Mouse (Mus musculus) neural tube, embryonic 13.5 days (tissue): Measurements from ENCODE around the gene Man2c1. TPM values are rescaled to one million over a fixed set of nuclear protein-coding genes. Genes with fewer than 3 reads are reported as not detected.

Experiments
- ATAC-seq: fragments of 200-750 bp; cut with Nextera tagmentation; 2 replicates; pipeline ENCODE4 v1.8.0; 2017; ENCODE audit warnings: low read depth, mild to moderate bottlenecking, moderate TSS enrichment, moderate library complexity
- H3K27ac ChIP-seq: fragments of 300-500 bp; sonication (generic); replicated peaks from 2 replicates; pipeline ENCODE4 v1.5.1; 2015; ENCODE audit warnings: moderate library complexity, mild to moderate bottlenecking, inconsistent platforms
- H3K27me3 ChIP-seq: fragments of 300-500 bp; sonication (generic); 2 replicates; pipeline ENCODE4 v1.6.1; 2015; ENCODE audit warnings: mild to moderate bottlenecking, inconsistent platforms
- H3K36me3 ChIP-seq: fragments of 300-500 bp; sonication (generic); 2 replicates; pipeline ENCODE4 v1.6.1; 2015; ENCODE audit warnings: mild to moderate bottlenecking, inconsistent platforms
- H3K4me1 ChIP-seq: fragments of 300-500 bp; sonication (generic); replicated peaks from 2 replicates; pipeline ENCODE4 v1.6.1; 2015; ENCODE audit warnings: inconsistent platforms
- H3K4me2 ChIP-seq: fragments of 300-500 bp; sonication (generic); 2 replicates; pipeline ENCODE4 v1.6.1; 2015; ENCODE audit warnings: inconsistent platforms, mild to moderate bottlenecking, moderate library complexity
- H3K4me3 ChIP-seq: fragments of 300-500 bp; sonication (generic); 2 replicates; pipeline ENCODE4 v1.5.1; 2015; ENCODE audit warnings: mild to moderate bottlenecking, inconsistent platforms
- H3K9ac ChIP-seq: fragments of 300-500 bp; sonication (generic); 2 replicates; pipeline ENCODE4 v1.6.1; 2015; ENCODE audit warnings: moderate library complexity, mild to moderate bottlenecking, inconsistent platforms
- H3K9me3 ChIP-seq: fragments of 300-500 bp; sonication (generic); 2 replicates; pipeline ENCODE4 v1.6.1; 2016; ENCODE audit warnings: inconsistent platforms
- WGBS: fragments of 180-500 bp; shearing (Covaris S2); methylation state at CpG from one replicate; pipeline ENCODE4 v1.1.7; 2015; 5-methylcytosine and 5-hydroxymethylcytosine counted together
- polyA plus RNA-seq: library from polyadenylated mRNA; unstranded; fragments of >200 nt; fragmentation: Nextera tagmentation; extraction: Ambion mirVana; gene quantifications from 2 replicates; pipeline ENCODE4 v1.2.1, GENCODE M21; 2015

The Man2c1 gene
- polyA plus RNA-seq, 1 experiment from 2014 or later, result 77.2 TPM

DNA sequence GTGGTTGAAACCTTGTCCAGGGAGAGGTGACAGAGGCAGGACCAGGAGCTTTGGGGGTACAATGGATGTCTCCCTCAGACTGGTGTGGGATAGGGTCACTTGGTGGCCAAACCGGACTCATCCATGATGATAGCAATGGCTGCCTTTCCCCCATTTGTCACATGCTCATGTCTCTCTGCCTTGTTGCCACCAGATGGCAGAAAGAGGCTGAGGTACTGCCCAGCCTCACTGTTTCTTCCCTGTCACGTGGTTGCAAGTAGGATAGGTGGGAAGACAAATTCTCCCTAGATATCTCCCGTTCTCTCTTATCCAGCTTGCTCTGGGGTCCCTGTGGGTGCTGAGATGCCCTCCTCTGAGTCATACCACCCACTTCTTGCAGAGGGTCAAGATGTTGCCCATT, 32.0 kb downstream of the Man2c1 start:
- no peak overlapping the region for H3K4me3 ChIP-seq
- H3K36me3 ChIP-seq, result no peaks in the 10 kb centered on the region
- H3K27me3 ChIP-seq, result peaks cover 6% of the 10 kb centered on the region; the same call in 1 of the 2 replicates
- no peak overlapping the region for H3K27ac ChIP-seq
- no peak overlapping the region for H3K9ac ChIP-seq
- no peaks in the 10 kb centered on the region for H3K9me3 ChIP-seq
- peaks cover 9% of the 10 kb centered on the region for H3K4me1 ChIP-seq
- ATAC-seq, result no peak
- H3K4me2 ChIP-seq, result no peak overlapping the region
- WGBS, result 20% methylated on average over 3 of the region's 3 CpGs

DNA sequence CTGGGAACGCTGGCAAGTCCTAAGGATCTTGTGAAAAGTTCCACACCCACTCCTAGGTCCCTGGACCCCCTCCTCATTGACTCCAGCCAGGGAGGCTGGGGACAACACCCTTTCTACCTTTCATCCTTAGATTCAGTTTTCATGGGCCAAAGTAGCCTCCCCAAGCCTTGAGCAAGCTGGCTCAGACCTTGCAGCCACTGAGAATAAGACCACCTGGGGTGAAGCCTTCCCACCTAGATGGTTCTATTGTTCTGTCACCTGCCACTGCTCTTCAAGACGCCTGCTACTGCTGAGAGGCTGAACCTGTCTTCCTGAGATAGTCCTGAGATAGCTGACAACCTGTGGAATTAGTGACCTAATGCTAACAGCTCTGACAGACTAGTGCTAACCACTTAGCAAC, 32.6 kb downstream of the Man2c1 start:
- no peak for ATAC-seq
- Histone ChIP-seq H3K27me3 (peaks cover 6% of the 10 kb centered on the region; the same call in 1 of the 2 replicates), H3K9ac (no peak overlapping the region), H3K36me3 (no peaks in the 10 kb centered on the region), H3K9me3 (no peaks in the 10 kb centered on the region), H3K27ac (no peak overlapping the region), H3K4me2 (no peak overlapping the region), H3K4me3 (no peak overlapping the region), H3K4me1 (peaks cover 5% of the 10 kb centered on the region; the same call in 1 of the 2 replicates)
- WGBS, result 32% methylated on average over 2 of the region's 2 CpGs

DNA sequence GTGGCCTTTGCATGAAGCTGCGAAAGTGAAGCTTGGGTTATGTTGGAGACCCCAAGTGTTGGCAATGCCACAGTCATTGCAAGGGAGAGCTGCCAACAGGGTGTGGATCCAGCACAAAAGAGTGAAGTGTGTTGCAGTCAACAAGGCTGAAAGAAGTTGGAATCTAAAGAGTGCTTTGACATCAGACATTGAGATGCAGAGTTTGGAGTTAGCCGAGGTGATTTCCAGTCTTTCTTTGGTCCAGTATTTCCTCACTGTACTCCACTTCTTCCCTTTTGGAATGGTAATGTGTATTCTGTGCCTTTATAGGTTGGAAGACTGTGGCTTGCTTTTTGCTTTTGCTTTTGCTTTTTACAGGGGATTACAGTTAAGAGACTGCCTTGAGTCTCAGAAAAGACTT, 35.7 kb downstream of the Man2c1 start:
- Histone ChIP-seq H3K9me3 (no peaks in the 10 kb centered on the region), H3K27ac (no peak overlapping the region), H3K4me3 (no peak overlapping the region), H3K27me3 (no peaks in the 10 kb centered on the region), H3K4me2 (no peak overlapping the region), H3K36me3 (no peaks in the 10 kb centered on the region), H3K9ac (no peak overlapping the region), H3K4me1 (no peaks in the 10 kb centered on the region)
- no peak for ATAC-seq
- WGBS, result 94% methylated on average over 2 of the region's 2 CpGs

DNA sequence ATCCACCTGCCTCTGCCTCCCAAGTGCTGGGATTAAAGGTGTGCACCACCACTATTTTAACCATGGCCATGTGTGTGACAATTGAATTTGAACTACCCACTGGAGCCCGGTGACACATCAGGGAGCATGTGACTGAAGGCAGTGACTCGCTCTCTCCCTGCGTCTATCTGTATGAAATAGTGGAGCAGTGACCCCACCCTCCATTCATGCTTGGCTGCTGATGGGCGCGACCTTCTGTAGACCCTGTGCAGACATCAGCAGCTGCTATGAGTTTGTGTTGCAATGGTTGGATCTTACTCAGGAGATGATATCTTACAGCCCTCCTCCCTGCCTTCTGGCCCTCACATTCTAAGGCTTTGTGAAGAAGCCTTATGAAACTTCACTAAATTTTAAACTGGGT, 37.9 kb downstream of the Man2c1 start:
- Histone ChIP-seq H3K36me3 (no peaks in the 10 kb centered on the region), H3K27me3 (no peaks in the 10 kb centered on the region), H3K27ac (no peak overlapping the region), H3K4me2 (no peak overlapping the region), H3K9ac (no peak overlapping the region), H3K4me3 (no peak overlapping the region), H3K9me3 (no peaks in the 10 kb centered on the region), H3K4me1 (no peaks in the 10 kb centered on the region)
- ATAC-seq, result no peak
- 83% methylated on average over 5 of the region's 5 CpGs for WGBS

Other genes with a start within 250 kb of the Man2c1 start
- gene Snx33, start 202.3 kb upstream of the Man2c1 start, polyA plus RNA-seq, result 2.9 TPM in 2 replicates
- gene Imp3, start 193.2 kb upstream of the Man2c1 start, polyA plus RNA-seq, result 80.2 and 85.5 TPM in 2 replicates
- 28.7 and 29.0 TPM in 2 replicates for gene Snupn, start 179.8 kb upstream of the Man2c1 start, polyA plus RNA-seq
- gene Ptpn9, start 135.8 kb upstream of the Man2c1 start, polyA plus RNA-seq, result 24.4 and 25.3 TPM in 2 replicates
- gene Sin3a, start 58.6 kb upstream of the Man2c1 start, polyA plus RNA-seq, result 23.0 and 28.1 TPM in 2 replicates
- gene Neil1, start 17.6 kb downstream of the Man2c1 start, polyA plus RNA-seq, result 8.5 and 9.8 TPM in 2 replicates
- 140 and 156 TPM in 2 replicates for gene Commd4, start 27.6 kb downstream of the Man2c1 start, polyA plus RNA-seq
- not detected in 2 replicates for gene Trcg1, start 105.9 kb downstream of the Man2c1 start, polyA plus RNA-seq
- gene 1700017B05Rik, start 131.9 kb downstream of the Man2c1 start, polyA plus RNA-seq, result 4.4 and 6.0 TPM in 2 replicates